Mouse (Mus musculus) mesoderm, embryonic 11.5 days (tissue): ENCODE data around the gene Thy1.

Source experiments
- DNase-seq: peaks from one replicate; pipeline ENCODE4 v3.0.0-alpha.2; 2012; ENCODE audit warnings: low read depth, low spot score

Thy1 gene

GRCm38 (mm10) chr9:44033957-44034727, 9.0 kb upstream of the Thy1 start:
- DNase-seq = no peak

GRCm38 (mm10) chr9:44037106-44037505, 6.1 kb upstream of the Thy1 start:
- no peak for DNase-seq

- no peak for DNase-seq
These were observed 1.4 kb upstream of the Thy1 start for GRCm38 (mm10) chr9:44041511-44042395.

- no peak for DNase-seq
These were observed 846 bp upstream of the Thy1 start for GRCm38 (mm10) chr9:44042396-44042680.

GRCm38 (mm10) chr9:44043708-44044425, 683 bp downstream of the Thy1 start:
- no peak for DNase-seq

- no peak for DNase-seq
These were observed 1.4 kb downstream of the Thy1 start for GRCm38 (mm10) chr9:44044426-44045157.

GRCm38 (mm10) chr9:44045158-44045883, 2.1 kb downstream of the Thy1 start:
- no peak for DNase-seq

GRCm38 (mm10) chr9:44045884-44046272, 2.7 kb downstream of the Thy1 start:
- DNase-seq = no peak

GRCm38 (mm10) chr9:44046426-44046825, 3.2 kb downstream of the Thy1 start:
- DNase-seq = no peak

GRCm38 (mm10) chr9:44047071-44047470, 3.9 kb downstream of the Thy1 start:
- no peak for DNase-seq

- no peak for DNase-seq
These were observed 4.6 kb downstream of the Thy1 start for GRCm38 (mm10) chr9:44047571-44048490.

GRCm38 (mm10) chr9:44048541-44049380, 5.6 kb downstream of the Thy1 start:
- DNase-seq = no peak

- no peak for DNase-seq
These were observed 6.4 kb downstream of the Thy1 start for GRCm38 (mm10) chr9:44049381-44050165.

GRCm38 (mm10) chr9:44052855-44053254, 9.7 kb downstream of the Thy1 start:
- no peak for DNase-seq

GRCm38 (mm10) chr9:44053936-44054335, 10.8 kb downstream of the Thy1 start:
- DNase-seq = no peak

GRCm38 (mm10) chr9:44058606-44059005, 15.4 kb downstream of the Thy1 start:
- no peak for DNase-seq

- DNase-seq = no peak
These were observed 22.0 kb downstream of the Thy1 start for GRCm38 (mm10) chr9:44065177-44065576.

- DNase-seq = peak; percentile 98
These were observed 23.6 kb downstream of the Thy1 start, which contains the start of gene Usp2 for GRCm38 (mm10) chr9:44066785-44067225. TSS of gene Usp2 (plus strand) at chr9:44067021.
